Mouse (Mus musculus) liver, embryonic 11.5 days (tissue): ENCODE measurements around the gene Plekha4. TPM values are rescaled to one million over a fixed set of nuclear protein-coding genes. Genes with fewer than 3 reads are reported as not detected.

Experiments used
- ATAC-seq: fragments of 200-750 bp; cut with Nextera tagmentation; replicated peaks from 2 replicates; pipeline ENCODE4 v1.8.0; 2017; ENCODE audit warnings: moderate number of reproducible peaks, mild to moderate bottlenecking, moderate TSS enrichment, moderate library complexity; ENCODE audit not compliant: low FRiP score
- DNase-seq: peaks from one replicate; pipeline ENCODE4 v3.0.0-alpha.2; 2017; ENCODE audit warnings: low spot score
- H3K27ac ChIP-seq: fragments of 300-500 bp; sonication (generic); 2 replicates; pipeline ENCODE4 v1.5.1; 2014; ENCODE audit warnings: mild to moderate bottlenecking, low read depth, low read length, control low read depth
- H3K27me3 ChIP-seq: fragments of 300-500 bp; sonication (generic); replicated peaks from 2 replicates; pipeline ENCODE4 v1.6.1; 2014; ENCODE audit warnings: low read length, mixed read lengths; ENCODE audit not compliant: control insufficient read depth, insufficient read depth
- H3K36me3 ChIP-seq: fragments of 300-500 bp; sonication (generic); 2 replicates; pipeline ENCODE4 v1.6.1; 2014; ENCODE audit warnings: mild to moderate bottlenecking, low read length, moderate library complexity, mixed read lengths; ENCODE audit not compliant: control insufficient read depth, insufficient read depth
- H3K4me1 ChIP-seq: fragments of 300-500 bp; sonication (generic); replicated peaks from 2 replicates; pipeline ENCODE4 v1.6.1; 2014; ENCODE audit warnings: low read length, mixed read lengths; ENCODE audit not compliant: control insufficient read depth, insufficient read depth
- H3K4me2 ChIP-seq: fragments of 300-500 bp; sonication (generic); 2 replicates; pipeline ENCODE4 v1.6.1; 2014; ENCODE audit warnings: mild to moderate bottlenecking, control low read depth, moderate library complexity
- H3K4me3 ChIP-seq: fragments of 300-500 bp; sonication (generic); 2 replicates; pipeline ENCODE4 v1.5.1; 2014; ENCODE audit warnings: low read depth, low read length, control low read depth
- H3K9ac ChIP-seq: fragments of 300-500 bp; sonication (generic); 2 replicates; pipeline ENCODE4 v1.6.1; 2014; ENCODE audit warnings: low read depth, low read length, control low read depth
- H3K9me3 ChIP-seq: fragments of 300-500 bp; sonication (generic); 2 replicates; pipeline ENCODE4 v1.6.1; 2016; ENCODE audit warnings: low read length, inconsistent platforms, mixed read lengths; ENCODE audit not compliant: control insufficient read depth
- WGBS: fragments of 180-500 bp; shearing (Covaris S2); extraction: QIAGEN DNeasy Blood & Tissue Kit; methylation state at CpG from one replicate; pipeline ENCODE4 v1.1.7; 2014; 5-methylcytosine and 5-hydroxymethylcytosine counted together
- polyA plus RNA-seq: library from polyadenylated mRNA; unstranded; fragments of >200 nt; fragmentation: Nextera tagmentation; extraction: Ambion mirVana; gene quantifications from 2 replicates; pipeline ENCODE4 v1.2.1, GENCODE M21; 2014

Plekha4 gene
- polyA plus RNA-seq, 1 experiment from 2014 or later, result 0.89 TPM

DNA sequence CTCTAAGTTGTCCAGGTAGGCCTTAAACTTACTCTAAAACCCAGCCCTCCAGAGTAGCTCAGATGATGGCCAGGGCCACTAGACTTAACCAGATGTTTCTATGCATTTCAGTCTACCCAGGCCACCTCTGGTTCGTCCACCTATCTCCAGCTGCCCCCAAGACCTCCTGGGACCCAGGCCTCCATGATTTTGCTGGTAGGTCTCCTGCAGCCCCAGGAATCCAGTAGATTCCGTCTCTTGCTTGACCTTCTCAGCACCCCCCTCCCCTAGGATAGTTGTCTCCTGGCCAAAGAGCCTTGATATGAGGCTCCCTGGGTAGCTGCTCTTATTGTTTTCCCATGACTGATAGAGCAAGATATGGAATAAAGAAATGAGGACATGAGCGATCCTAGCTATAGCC lies 13.0 kb downstream of the Plekha4 start:
- Histone ChIP-seq H3K9me3 (no peaks in the 10 kb centered on the region), H3K36me3 (no peaks in the 10 kb centered on the region), H3K9ac (no peak overlapping the region), H3K4me3 (no peak overlapping the region), H3K27me3 (no peaks in the 10 kb centered on the region), H3K27ac (no peak overlapping the region), H3K4me1 (no peaks in the 10 kb centered on the region), H3K4me2 (no peak overlapping the region)
- ATAC-seq (no peak), DNase-seq (no peak)
- 81% methylated on average over 3 of the region's 3 CpGs for WGBS

DNA sequence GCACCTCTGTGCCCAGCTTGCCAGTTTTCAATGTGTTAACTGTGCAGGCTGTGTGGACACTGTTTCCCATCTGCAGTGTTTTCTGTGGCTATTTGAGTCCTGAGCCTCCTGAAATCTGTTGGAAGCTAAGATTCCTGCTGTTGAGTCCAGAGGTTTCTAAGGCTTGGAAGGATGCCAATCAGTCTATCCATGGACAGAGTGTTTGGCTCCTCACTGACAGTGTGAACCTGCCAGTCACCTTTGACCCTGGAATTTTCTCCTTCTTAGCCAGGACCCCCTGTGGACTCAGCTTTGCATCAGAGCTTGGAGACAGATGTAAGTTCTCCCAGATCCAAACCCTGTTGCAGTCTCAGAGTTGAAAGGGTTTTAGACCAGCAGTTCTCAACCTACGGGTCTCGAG lies 14.1 kb downstream of the Plekha4 start:
- Histone ChIP-seq H3K4me2 (no peak overlapping the region), H3K27me3 (no peaks in the 10 kb centered on the region), H3K9me3 (peaks cover 3% of the 10 kb centered on the region; the same call in 1 of the 2 replicates), H3K4me3 (no peak overlapping the region), H3K9ac (no peak overlapping the region), H3K36me3 (no peaks in the 10 kb centered on the region), H3K4me1 (no peaks in the 10 kb centered on the region), H3K27ac (no peak overlapping the region)
- 75% methylated on average over 2 of the region's 2 CpGs for WGBS
- no peak for ATAC-seq
- no peak for DNase-seq

DNA sequence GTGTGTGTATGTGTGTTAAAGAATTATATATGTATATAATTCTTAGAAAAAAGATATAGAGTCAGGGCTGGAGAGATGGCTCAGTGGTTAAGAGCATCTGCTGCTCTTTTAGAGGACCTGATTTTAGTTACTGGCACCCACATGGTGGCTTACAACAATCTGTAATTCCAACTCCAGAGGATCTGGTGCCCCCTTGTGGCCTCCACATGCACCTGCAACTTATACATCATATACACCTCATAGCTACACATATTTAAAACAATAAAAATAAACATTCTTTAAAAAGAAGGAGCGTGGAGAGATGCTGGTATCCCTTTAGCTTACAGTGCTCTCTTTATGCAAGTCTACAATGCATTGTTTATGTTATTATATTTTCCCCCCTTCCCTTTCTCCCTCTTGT lies 18.4 kb downstream of the Plekha4 start:
- no peaks in the 10 kb centered on the region for H3K27me3 ChIP-seq
- no peak for ATAC-seq
- no peak overlapping the region for H3K4me2 ChIP-seq
- 79% methylated on average over 1 of the region's 1 CpGs for WGBS
- H3K36me3 ChIP-seq, result no peaks in the 10 kb centered on the region
- no peaks in the 10 kb centered on the region for H3K4me1 ChIP-seq
- no peak overlapping the region for H3K9ac ChIP-seq
- no peak overlapping the region for H3K4me3 ChIP-seq
- H3K9me3 ChIP-seq, result peaks cover 3% of the 10 kb centered on the region; the same call in 1 of the 2 replicates
- DNase-seq, result no peak
- no peak overlapping the region for H3K27ac ChIP-seq

DNA sequence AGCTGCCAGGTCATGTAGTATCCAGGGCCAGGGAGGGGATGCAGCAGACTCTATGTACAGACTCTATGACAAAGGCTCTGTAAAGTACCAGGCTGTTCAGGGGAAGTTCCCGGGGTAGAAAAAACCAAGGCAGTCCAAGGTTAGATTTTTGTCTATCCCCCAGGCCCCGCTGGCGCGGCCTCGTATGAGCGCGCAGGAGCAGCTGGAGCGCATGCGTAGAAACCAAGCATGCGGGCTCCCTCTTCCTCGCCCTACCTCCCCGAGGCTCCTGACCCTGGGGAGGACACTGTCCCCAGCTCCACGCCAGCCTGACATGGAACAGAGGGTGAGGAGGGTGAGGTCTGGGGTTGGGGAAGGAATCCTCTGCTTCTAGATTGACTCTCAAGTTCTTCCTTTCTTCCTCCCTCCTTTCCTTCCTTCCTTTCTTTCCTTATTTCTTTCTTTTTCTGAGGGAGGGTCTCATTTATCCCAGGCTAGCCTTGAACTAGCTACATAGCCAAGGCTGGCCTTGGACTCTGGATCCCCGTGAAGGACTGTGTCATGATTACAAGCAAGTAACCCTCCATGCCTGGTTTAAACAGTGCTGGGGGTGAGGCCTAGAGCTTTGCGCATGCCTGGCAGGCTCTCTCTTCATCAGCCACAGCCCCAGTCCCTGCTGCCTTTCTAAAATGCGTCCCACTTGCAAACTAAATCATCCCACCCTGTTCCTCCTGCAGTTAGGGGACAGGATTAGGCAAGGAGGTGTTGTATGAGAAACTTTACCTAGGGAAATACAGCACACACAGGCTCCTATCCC lies 23.7 kb downstream of the Plekha4 start:
- H3K4me2 ChIP-seq, result no peak overlapping the region
- no peaks in the 10 kb centered on the region for H3K36me3 ChIP-seq
- WGBS, result 86% methylated on average over 16 of the region's 16 CpGs

GRCm38 (mm10) chr7:45550821-45551511 lies 24.8 kb downstream of the Plekha4 start:
- no peak for ATAC-seq
- Histone ChIP-seq H3K27ac (no peak overlapping the region), H3K4me3 (no peak overlapping the region), H3K9me3 (no peaks in the 10 kb centered on the region), H3K36me3 (no peaks in the 10 kb centered on the region), H3K4me2 (no peak overlapping the region), H3K4me1 (peaks cover 4% of the 10 kb centered on the region; the same call in 1 of the 2 replicates), H3K27me3 (no peaks in the 10 kb centered on the region), H3K9ac (no peak overlapping the region)
- DNase-seq, result no peak
- 78% methylated on average over 11 of the region's 11 CpGs for WGBS

More for the DNA sequence above, 23.7 kb downstream of the Plekha4 start:
- DNase-seq (no peak), ATAC-seq (no peak)
- no peaks in the 10 kb centered on the region for H3K9me3 ChIP-seq
- 0 out of 2 replicates have a peak, but pooled peaks cover 3% of the 10 kb centered on the region for H3K4me1 ChIP-seq
- no peak overlapping the region for H3K27ac ChIP-seq
- no peaks in the 10 kb centered on the region for H3K27me3 ChIP-seq
- no peak overlapping the region for H3K9ac ChIP-seq
- H3K4me3 ChIP-seq, result no peak overlapping the region

DNA sequence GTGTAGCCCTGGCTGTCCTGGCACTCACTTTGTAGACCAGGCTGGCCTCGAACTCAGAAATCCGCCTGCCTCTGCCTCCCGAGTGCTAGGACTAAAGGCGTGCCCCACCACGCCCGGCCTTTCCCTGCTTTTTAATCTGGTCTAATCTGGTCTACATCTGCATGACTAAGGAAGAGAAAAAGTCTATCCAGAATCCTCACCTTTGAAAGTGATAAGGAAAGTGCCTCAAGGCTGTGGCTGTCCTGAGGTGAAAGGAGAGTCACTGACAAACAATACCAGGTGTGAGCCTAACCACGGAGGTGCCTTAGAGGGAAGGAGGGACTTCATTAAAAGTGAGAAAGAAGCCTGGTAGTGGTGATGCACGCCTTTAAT lies 25.4 kb downstream of the Plekha4 start:
- peaks cover 7% of the 10 kb centered on the region; the same call in 1 of the 2 replicates for H3K4me1 ChIP-seq
- H3K9me3 ChIP-seq, result no peaks in the 10 kb centered on the region
- 67% methylated on average over 8 of the region's 8 CpGs for WGBS
- H3K27ac ChIP-seq, result no peak overlapping the region
- no peak overlapping the region for H3K9ac ChIP-seq
- no peak overlapping the region for H3K4me3 ChIP-seq
- no peak overlapping the region for H3K4me2 ChIP-seq
- H3K36me3 ChIP-seq, result no peaks in the 10 kb centered on the region
- ATAC-seq (no peak), DNase-seq (no peak)
- no peaks in the 10 kb centered on the region for H3K27me3 ChIP-seq

- H3K36me3 ChIP-seq, result no peaks in the 10 kb centered on the region
- H3K27ac ChIP-seq, result no peak overlapping the region
- H3K9ac ChIP-seq, result no peak overlapping the region
- H3K27me3 ChIP-seq, result no peaks in the 10 kb centered on the region
- H3K4me1 ChIP-seq, result peaks cover 7% of the 10 kb centered on the region; the same call in 1 of the 2 replicates
- WGBS, result 70% methylated on average over 8 of the region's 8 CpGs
- no peak overlapping the region for H3K4me3 ChIP-seq
- ATAC-seq (no peak), DNase-seq (no peak)
- no peak overlapping the region for H3K4me2 ChIP-seq
- H3K9me3 ChIP-seq, result no peaks in the 10 kb centered on the region
Observed at GRCm38 (mm10) chr7:45553519-45553918, 27.4 kb downstream of the Plekha4 start.

DNA sequence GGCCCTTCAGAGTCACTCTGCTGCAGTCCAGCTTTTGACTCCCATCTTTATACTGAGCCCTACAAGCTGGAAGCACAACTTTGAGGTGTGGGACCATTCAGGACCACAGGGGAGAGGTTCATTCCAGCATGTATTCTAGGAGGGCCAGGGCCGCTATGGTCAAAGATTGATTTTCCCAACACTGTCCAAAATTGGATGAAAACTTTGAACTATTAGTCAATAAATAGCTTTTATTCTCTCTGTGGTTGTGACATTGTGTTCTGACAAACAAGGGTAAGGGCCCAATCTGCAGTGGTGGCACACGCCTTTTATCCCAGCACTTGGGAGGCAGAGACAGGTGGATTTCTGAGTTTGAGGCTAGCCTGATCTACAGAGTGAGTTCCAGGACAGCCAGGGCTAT lies 27.9 kb downstream of the Plekha4 start:
- H3K9ac ChIP-seq, result no peak overlapping the region
- no peak overlapping the region for H3K4me3 ChIP-seq
- no peak for DNase-seq
- no peak overlapping the region for H3K4me2 ChIP-seq
- peaks cover 10% of the 10 kb centered on the region; the same call in 1 of the 2 replicates for H3K4me1 ChIP-seq
- no peaks in the 10 kb centered on the region for H3K36me3 ChIP-seq
- no peaks in the 10 kb centered on the region for H3K27me3 ChIP-seq
- H3K9me3 ChIP-seq, result no peaks in the 10 kb centered on the region
- H3K27ac ChIP-seq, result no peak overlapping the region
- no peak for ATAC-seq
- WGBS, result 82% methylated on average over 2 of the region's 2 CpGs
